Mouse (Mus musculus) embryo, embryonic 10 days (tissue): Measurements from ENCODE around the gene Slc25a13.
A peak's percentile ranks its signal among the peaks of the same experiment; 100 is the strongest.

Source experiments
- DNase-seq: peaks from one replicate; pipeline ENCODE4 v3.0.0-alpha.2; 2015; ENCODE audit warnings: low spot score

The Slc25a13 gene

DNA sequence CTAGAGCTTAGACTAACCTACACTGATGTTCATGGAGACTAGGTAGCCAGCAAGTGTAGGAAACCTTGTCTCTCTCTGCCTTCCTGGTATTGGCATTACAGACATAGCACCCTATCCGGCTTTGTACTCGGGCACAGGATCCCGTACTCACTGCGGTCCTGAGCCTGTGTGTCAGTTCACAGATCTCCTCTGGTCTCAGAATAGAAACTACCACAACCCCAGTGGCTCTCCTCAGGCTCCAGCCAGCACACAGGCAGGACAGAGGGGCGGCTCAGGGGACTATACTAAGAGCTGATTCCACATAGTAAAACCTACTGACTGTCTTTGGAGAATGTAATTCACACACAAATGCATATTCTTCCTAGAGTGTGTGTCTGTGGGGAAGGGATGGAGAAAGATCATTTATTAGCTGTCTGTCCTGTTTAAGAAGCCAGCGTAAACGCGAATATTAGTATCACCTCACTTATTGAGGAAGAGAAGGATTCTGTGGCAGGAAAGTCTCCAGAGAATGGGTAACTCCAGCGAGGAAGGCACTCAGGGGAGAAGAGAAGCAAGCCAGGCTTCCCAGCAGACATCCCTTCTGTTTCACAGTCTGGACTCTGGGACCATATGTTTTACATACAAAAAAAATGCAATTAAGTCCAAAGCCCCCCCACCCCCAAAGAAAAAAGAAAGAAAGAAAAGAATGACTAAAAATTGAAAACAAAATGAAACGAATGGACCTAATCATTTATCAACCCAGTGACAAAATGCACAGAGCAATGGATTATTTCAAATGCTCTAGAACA lies 49.4 kb downstream of the Slc25a13 start:
- DNase-seq, result no peak

DNA sequence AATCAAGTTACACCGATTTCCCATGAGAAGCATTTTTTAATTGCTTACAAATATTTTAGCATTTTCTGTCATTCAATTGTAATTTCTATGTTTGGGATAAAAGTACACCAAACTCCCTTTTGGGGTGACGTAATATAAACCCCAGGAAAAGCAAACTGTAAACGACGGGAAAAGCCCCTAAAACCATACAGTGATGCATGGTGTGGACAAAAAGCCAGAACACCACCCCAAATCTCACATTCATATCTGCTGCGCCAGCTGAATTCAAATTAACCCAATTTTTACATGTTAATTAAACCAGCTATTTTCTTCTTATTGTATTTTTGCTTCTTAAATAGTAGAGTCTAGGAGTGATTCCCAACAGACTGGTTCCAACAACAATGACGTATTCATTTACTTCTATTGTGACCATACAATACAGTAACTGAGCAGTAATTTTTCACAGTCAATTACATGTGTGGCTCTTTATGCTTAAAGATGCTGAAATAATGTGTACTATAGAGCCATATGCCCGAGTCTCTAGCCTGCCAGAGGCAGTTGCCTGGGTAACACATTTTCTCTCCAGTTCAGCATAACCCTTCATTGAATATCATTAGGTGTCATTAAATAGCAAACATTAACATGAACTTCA lies 53.9 kb downstream of the Slc25a13 start:
- no peak for DNase-seq

DNA sequence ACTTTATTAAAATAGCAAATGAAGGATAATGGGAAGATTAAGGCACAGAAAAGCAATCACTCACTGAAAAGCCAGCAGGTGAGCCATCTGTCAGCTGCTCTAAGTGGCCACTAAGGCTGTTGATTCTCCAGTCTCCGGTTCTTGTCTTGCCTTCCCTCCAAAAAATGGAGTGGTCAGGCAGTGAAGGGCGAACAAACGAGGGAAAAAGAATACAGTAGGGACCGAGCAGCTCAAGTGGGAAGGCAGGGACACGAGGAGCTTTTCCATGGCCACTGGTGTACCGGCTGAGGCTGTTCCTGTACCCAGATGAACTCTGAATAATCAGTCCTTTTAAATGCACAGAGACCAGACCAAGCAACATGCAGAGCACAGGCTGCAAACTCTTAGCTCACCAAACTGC lies 54.8 kb downstream of the Slc25a13 start:
- no peak for DNase-seq

DNA sequence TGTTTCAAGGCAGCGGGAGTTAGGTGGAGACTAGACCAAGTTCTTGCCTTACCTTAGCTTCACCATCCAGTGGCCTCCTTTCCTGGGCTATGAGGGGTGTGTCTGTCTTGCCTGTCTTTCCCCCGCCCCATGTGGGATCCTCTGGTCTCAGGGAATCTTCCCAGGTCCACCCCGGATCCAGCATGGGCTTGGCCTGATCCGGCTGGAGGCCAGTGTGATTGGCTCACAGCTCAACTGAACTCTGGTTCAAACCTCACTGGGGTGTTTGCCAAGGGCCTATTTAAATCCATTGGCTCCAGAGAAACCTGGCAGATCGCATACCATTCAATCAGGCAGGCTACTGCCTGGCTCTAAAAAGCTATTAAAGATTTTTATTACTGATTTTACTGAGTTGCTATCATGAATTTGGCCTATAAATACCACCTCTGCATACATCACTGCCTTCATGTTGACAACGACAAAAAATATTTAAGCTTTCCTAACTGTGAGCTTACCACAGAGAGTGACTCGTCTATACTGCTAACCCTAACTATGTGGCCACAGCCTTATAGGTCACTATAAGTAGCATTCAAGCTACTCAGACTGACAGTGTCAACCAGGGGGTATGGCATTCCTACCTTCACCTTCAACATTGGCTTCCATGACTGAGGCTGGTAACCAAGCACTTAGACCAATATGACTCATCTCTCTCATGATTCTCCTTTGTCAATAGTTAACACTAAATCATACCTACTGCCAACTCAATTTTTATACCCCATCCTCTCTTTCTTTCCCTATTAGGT lies 56.1 kb downstream of the Slc25a13 start:
- DNase-seq, result no peak

DNA sequence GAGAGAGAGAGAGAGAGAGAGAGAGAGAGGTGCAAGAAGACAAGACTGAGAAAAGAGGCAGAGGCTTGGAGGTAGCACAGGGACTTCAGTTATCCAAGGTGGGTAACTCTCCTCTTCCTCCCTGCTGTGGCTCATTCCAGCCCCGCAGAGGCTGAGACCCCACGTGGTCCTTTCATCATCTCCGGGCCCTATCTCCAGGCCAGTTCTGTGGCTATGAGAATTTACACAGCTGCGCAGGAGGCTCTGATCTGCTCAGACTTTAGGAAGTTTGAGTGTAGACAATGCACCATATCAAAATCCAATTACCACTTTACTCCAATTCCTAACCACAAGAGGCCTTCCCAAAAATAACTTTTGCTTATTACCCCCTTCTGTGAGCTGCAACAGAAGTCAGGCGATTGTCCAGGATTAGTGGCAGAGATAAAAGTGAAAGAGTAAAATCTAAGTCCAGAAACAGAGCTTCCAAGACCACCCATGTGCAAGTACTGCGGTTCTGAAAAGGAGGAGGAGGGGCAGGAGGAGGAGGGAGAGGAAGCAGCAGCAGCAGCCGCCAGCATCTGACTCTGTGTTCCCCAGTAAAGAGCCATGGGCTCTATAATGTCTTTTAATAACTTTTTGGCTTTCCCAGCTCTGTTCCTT lies 57.6 kb downstream of the Slc25a13 start:
- DNase-seq, result peak; percentile 47

DNA sequence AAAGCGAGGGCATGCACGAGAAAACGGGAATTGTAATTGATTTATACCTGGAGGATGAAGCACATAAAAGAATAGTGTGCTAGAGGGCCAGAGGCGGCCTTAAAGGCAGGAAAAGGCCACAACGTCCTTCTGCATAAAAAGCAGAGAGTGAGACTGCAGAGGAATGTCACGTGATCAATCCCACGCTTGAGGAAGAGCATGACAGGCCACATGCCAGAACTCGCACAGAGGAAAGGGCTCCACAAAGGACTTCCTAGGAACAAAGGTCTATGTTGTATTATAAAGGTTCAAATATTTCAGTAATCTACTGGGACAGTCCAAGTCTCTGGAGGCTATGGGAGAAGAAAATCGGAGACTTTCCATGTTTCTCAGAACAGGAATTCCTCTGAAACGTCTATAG lies 63.5 kb downstream of the Slc25a13 start:
- no peak for DNase-seq

DNA sequence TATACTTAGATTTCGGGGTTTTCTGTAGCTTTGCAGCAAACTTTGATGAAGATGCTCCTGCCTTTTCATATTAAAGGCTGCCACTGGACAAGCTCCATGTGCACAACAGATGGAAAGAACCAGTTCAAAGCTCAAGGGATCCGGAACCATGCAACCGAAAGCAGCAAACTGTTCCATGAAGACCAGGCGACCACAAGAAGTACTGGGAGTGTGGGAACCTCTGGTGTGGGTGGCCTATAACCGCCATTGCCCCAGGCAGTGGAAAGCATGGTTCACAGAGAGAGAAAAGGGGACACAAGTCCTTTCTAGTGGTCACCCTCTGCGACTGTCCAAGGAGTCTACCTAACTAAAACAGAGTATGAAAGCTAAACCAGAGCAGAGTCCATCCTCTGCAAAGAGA lies 66.2 kb downstream of the Slc25a13 start:
- no peak for DNase-seq

DNA sequence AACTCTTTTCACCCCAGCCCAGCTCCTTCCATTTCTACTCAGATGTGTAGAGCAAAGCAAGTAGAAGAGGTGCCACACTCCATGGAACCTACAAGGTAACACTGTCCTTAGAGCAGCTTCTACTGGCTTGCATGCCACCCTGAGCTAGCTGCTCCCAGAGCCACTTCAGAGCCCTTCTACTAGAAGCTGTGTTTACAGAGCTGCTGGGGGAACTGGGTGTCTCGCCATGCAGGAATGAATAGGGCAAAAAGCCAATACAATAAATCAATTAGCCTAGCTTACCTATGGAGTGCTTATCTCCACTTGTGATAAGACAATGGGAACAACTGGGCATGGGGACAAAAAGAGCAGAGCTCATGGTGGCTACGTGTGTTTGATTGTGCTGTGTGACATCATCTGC lies 67.2 kb downstream of the Slc25a13 start:
- no peak for DNase-seq

DNA sequence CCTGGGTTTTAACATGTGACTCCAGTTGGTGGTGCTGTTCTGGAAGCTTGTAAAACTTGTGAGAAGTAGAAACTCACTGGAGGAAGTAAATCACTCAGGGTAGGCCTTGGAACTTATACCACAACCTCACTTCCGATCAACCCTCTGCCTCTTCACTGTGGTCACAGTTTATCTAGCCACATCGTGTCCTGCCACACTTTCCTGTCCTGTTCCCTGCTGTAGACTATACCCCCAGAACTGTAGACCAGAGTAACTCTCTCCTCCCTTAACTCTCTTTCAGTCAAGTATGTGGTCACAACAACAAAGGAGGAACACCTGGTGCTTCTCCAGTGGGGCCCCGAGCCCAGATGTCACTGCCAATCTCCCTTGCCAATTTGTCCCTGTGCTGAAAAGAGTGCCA lies 67.6 kb downstream of the Slc25a13 start:
- no peak for DNase-seq

DNA sequence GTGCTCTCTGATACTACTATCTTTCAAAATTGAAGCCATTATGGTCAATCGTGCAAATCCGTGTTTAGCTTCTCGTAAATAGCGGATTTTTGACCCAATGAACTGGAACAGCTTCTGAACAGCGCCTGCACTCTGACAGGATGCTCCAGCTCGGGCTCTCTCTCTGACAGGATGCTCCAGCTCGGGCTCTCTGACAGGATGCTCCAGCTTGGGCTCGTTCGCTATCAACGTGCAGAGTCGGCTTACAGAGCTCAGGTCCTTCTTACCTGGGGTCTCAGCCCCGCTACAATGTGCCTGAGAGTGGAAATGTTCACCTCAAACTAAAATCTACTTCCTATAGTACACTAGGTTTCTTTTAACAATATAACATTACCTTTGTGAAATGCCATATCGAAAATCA lies 71.6 kb downstream of the Slc25a13 start:
- DNase-seq, result no peak

DNA sequence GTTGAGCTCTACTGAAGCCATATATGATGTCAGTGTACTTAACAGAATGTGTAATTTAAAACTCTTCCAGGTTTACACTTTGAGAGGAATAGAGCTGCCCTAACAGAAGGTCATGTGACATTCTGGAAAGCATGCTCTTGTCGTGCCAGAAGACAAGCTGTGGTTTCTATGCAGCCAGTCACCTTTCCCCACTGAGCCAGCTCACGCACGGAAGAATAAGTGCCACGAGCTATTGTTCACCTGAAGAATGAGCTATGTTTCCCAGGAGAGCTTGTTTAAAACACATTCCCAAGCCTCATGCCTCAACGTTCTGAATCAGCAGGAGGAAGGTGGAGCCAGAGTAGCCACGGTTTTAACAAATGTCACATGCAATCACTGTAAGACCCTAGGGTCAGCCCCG lies 73.4 kb downstream of the Slc25a13 start:
- no peak for DNase-seq

DNA sequence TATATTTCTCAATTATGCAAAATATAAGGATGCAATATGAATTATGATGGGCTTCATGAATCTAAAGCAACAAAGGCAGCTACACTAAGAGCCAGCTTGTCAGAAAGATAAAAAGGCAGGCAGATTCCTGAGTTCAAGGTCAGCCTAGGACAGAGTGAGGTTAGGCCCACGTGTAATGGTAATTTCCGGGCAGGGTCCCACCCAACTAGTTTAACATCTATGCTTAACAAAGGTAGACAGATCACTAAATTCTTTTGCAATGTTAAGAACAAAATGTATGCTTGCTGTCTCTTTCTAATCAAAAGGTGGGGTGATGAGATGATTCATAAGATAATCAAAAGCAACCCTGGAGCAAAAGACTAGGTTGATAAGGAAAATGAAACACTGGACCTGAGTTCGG lies 76.6 kb downstream of the Slc25a13 start:
- DNase-seq, result no peak

DNA sequence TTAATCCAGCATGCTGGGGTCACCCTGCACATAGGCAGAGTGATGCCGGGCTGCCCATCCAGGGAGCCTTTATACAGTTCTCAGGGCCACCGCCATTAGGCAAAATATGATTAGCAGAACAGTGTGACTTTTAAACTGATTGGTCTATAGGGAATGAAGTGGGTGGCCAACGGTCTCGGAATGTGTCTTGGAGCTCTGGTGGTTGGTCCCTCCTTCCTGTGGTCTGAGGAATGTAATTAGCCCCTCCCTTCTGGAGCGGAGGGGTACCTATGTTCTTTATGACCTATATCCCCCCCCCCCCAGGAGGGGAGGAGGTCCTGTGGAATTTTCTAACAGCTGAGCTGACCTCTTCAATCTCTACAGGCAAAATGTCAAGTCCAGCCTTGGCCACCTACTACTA lies 77.9 kb downstream of the Slc25a13 start:
- DNase-seq, result no peak

DNA sequence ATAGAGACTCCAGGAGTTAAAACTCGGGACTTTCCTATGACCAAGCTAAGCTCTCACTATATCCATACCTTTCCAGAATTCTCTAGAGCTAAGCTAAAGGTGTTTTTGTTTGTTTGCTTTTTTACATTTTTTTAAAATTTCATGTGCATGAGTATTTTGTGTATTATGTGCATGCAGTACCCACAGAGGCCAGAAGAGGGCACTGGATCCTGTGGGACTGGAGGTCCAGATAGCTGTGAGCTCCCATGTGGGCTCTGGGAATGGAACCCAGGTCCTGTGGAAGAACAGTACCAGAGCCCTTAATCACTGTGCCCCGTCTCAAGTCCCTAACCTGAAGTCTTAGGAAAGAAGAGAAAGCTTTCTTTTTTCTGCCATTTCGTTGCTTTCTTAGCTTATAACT lies 80.2 kb downstream of the Slc25a13 start:
- no peak for DNase-seq

DNA sequence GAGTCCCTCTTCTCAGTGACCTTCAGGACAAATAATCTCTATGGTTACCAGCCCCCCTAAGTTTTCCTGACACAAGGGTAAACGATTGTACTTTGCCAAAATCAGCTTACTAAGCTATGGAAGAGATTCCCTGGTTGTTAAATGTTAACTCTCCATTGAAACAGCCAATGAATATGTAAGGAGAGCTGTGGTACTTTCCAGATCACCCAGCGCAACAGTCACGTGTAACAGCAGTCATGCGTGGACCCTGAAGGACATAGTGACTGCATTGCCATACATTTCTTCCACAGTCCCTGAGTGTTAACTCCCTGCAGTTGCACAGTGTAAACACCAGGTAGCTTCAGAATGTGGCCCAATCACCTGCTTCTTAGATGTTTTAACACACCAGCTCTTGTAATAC lies 82.0 kb downstream of the Slc25a13 start:
- DNase-seq, result no peak

DNA sequence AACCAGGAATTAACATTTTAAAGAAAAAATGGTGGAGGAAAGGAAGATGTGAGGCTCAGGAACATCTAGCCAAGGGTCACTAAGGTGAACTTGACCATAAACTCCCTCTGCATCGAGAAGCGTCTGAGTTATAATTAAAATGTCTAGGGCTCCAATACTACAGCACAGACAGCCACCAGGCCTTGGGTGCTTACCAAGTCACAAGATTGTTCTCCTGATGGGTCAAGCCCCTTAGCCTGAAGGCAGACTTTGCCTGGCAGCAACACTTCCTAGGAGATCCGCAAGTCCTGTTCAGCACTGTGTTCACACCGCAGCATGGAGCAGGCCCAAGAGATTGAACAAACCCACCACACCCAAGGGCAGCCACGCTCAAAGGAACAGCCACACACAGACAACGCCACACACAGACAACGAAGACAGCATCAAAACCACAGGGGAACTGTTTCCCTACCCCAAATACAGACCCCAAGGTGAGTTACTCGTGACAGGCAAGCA lies 83.4 kb downstream of the Slc25a13 start:
- no peak for DNase-seq

DNA sequence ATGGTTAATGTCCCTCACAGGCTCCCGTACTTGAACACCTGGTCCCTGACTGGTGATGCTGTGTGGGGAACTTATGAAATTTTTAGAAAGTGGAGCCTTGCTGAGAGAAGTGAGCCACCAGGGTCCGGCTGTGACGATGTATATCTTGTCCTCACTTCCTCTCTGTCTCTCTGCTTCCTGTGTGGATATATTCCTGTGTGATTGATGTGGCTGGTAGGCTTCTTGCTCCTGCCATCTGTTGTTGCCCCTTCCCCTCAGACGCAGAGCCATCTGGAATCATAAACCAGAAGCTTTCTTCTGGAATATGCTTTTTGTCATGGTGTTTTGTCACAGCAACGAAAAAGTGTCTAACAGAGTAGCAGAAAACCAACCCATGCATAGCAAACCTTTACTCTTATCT lies 84.9 kb downstream of the Slc25a13 start:
- DNase-seq, result no peak

DNA sequence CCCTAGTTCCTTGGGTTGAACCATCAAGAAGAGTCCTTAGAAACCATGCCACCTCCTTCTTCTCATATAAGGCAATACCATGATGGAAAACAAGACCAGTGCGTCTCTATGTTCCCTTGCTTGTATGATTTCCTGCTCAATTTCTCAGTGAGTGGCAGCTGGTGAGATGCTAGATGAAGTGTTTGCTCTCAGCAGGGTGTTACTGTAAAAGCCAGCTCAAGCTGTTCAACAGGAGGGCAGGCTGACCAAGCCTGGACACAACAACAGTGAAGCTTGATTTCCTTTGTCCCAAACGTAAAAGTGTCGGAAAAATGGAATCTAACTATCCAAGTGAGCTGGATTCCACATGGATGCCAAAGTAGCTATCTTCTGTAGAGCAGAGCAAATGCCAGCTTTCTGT lies 91.4 kb downstream of the Slc25a13 start:
- no peak for DNase-seq

DNA sequence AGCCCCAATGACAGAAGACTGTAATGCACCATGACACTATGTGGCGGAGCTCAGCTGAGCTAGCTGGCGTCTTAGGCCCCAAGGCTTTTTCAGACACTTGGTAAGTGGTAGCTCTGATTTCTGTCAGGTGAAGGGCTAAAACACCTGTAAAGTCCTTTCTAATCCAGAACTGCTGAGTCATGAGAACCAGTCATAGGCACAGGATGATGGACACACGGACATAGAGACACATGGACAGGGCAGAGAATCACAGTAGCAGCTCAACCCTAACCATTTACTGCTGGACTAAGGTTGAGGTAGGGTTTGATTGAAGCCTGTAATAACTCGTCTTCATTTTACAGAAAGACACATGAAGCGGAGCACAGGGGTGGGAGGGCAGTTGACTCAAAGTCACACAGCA lies 95.1 kb downstream of the Slc25a13 start:
- DNase-seq, result no peak

DNA sequence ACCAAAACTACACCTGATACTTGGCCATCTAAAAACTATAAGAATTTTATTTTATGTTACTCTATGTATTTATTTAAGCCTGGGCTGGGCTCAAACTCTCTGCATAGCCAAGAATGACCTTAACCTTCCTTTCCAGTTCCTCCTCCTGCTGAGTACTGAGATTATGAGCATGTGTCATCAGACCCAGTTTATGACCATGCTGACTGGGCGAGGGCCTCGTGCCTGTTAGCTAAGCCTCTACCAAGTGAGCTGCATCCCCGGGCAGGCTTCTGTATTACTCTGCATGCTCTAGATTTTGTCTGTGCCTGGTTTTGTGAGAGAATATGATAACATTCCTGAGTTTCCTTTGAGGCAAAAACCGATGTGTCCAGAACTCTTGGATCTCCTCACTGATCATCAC lies 96.1 kb downstream of the Slc25a13 start:
- DNase-seq, result no peak

DNA sequence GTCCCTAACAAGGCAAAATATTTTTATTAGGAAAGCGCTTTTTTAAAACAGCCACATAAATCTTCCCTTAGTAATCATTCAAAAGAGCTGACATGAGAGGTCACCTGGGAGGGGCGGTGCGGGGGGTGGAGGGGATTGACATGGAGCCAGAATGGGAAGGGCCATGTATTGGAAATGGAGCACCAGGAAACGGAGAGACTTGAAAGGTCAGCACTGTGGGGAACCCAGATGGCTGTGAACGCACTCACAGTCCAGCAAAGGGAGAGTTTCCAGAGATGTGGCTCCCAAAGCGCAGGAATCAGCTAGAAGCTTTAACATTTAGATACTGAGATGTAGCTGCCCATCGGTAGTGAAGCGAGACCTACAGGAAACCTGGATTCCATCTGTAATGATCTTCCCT lies 101.2 kb downstream of the Slc25a13 start:
- DNase-seq, result no peak

DNA sequence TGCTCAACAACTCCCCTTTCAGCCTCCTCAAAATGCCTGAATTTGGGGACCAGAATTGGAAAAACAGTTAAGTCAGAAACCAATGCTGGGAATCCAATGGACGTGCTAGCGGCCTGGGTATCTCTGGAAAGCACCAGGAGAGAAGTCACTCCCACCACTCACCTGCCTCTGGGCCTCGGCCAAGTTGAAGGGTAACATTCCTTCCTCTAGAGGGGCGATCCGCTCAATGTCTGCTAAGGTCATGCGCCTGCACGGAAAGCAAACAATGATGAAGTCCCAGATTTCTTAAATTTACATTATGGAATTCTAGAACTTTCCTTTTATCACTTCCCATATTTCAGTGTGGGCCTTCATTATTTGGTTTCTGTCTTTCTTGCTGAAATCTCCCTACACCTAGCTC lies 103.2 kb downstream of the Slc25a13 start:
- no peak for DNase-seq
